Mouse (Mus musculus) heart, adult 2 months (tissue): ENCODE data around the gene Crybg1. TPM values are rescaled to one million over a fixed set of nuclear protein-coding genes. Genes with fewer than 3 reads are reported as not detected.

Source experiments
- DNase-seq, 2 experiments: peaks; one replicate each; pipeline ENCODE4 v3.0.0; 2021
- H3K27ac ChIP-seq: fragments of 200-600 bp; 2 replicates; pipeline ENCODE4 v1.8.1; 2022
- H3K27me3 ChIP-seq: fragments of 200-500 bp; 2 replicates; pipeline ENCODE4 v1.6.1; 2012; ENCODE audit warnings: mild to moderate bottlenecking, low read length, inconsistent platforms, mixed read lengths; ENCODE audit not compliant: control insufficient read depth, insufficient read depth
- H3K36me3 ChIP-seq: fragments of 200-500 bp; 2 replicates; pipeline ENCODE4 v1.6.1; 2012; ENCODE audit warnings: low read length, inconsistent platforms; ENCODE audit not compliant: control insufficient read depth, insufficient read depth
- H3K4me1 ChIP-seq: fragments of 200-500 bp; 2 replicates; pipeline ENCODE4 v1.6.1; 2011; ENCODE audit warnings: low read length; ENCODE audit not compliant: control insufficient read depth, insufficient read depth
- H3K4me3 ChIP-seq: fragments of 200-600 bp; 2 replicates; pipeline ENCODE4 v1.8.1; 2022
- H3K79me2 ChIP-seq: fragments of 200-500 bp; replicated peaks from 2 replicates; pipeline ENCODE4 v1.6.1; 2012; ENCODE audit warnings: mild to moderate bottlenecking, inconsistent platforms, low read length, moderate library complexity, mixed read lengths; ENCODE audit not compliant: control insufficient read depth, insufficient read depth
- H3K9ac ChIP-seq: fragments of 200-500 bp; 2 replicates; pipeline ENCODE4 v1.6.1; 2012; ENCODE audit warnings: low read depth, mild to moderate bottlenecking, control low read depth, inconsistent platforms, low read length, mixed read lengths
- CTCF ChIP-seq: fragments of 200-600 bp; IDR thresholded peaks from 2 replicates; pipeline ENCODE4 v1.8.1; 2022; ENCODE audit warnings: antibody characterized with exemption, mild to moderate bottlenecking, moderate library complexity
- EP300 ChIP-seq: fragments of 200-500 bp; IDR thresholded peaks from 2 replicates; pipeline ENCODE4 v1.6.1; 2011; ENCODE audit warnings: low read depth, low read length, control low read depth; ENCODE audit not compliant: insufficient read depth
- POLR2A ChIP-seq: fragments of 200-500 bp; IDR thresholded peaks from 2 replicates; pipeline ENCODE4 v1.6.1; 2011; ENCODE audit warnings: mild to moderate bottlenecking, low read depth, low read length, control low read depth; ENCODE audit not compliant: insufficient read depth
- WGBS: fragments of 180-500 bp; shearing (Covaris S2); methylation state at CpG from one replicate; pipeline ENCODE4 v1.1.7; 2018; 5-methylcytosine and 5-hydroxymethylcytosine counted together
- intact Hi-C: fragments of 180-260 bp; cut with DNase I; formaldehyde crosslinking; loops from one replicate; pipeline ENCODE4 v1.15.1; 2025
- polyA plus RNA-seq: library from polyadenylated mRNA; depleted of rRNA; stranded (reverse); fragments of >200 nt; gene quantifications from 2 replicates; pipeline ENCODE4 v1.2.3, GENCODE M21; 2012
- total RNA-seq, 2 experiments: library from RNA; stranded (reverse); gene quantifications; 2 replicates each; pipeline ENCODE4 v1.2.3; 2021

The Crybg1 gene
- total and polyA plus RNA-seq, 3 experiments = 1.1 to 2.9 (median 2.8) TPM

- no peak for DNase-seq
- TF ChIP-seq CTCF (no peak), EP300 (no peak), POLR2A (no peak)
- Histone ChIP-seq H3K4me3 (no peak overlapping the region), H3K4me1 (no peaks in the 10 kb centered on the region), H3K79me2 (no peaks in the 10 kb centered on the region), H3K36me3 (no peaks in the 10 kb centered on the region), H3K9ac (no peak overlapping the region), H3K27me3 (no peaks in the 10 kb centered on the region), H3K27ac (no peak overlapping the region)
- WGBS = 79% methylated on average over 13 of the region's 13 CpGs
- intact Hi-C loops = no loop called here
Measured at GRCm38 (mm10) chr10:44138137-44138855, 10.4 kb downstream of the Crybg1 start.

GRCm38 (mm10) chr10:44126047-44126446 is 22.6 kb downstream of the Crybg1 start:
- Histone ChIP-seq H3K4me1 (no peaks in the 10 kb centered on the region), H3K9ac (no peak overlapping the region), H3K4me3 (no peak overlapping the region), H3K27me3 (no peaks in the 10 kb centered on the region), H3K79me2 (no peaks in the 10 kb centered on the region), H3K27ac (no peak overlapping the region), H3K36me3 (no peaks in the 10 kb centered on the region)
- intact Hi-C loops = no loop called here
- 80% methylated on average over 5 of the region's 5 CpGs for WGBS
- no peak for DNase-seq
- TF ChIP-seq CTCF (no peak), EP300 (no peak), POLR2A (no peak)

- Histone ChIP-seq H3K4me1 (no peaks in the 10 kb centered on the region), H3K4me3 (no peak overlapping the region), H3K9ac (no peak overlapping the region), H3K79me2 (no peaks in the 10 kb centered on the region), H3K27me3 (no peaks in the 10 kb centered on the region), H3K27ac (no peak overlapping the region), H3K36me3 (no peaks in the 10 kb centered on the region)
- no peak for DNase-seq
- intact Hi-C loops = no loop called here
- TF ChIP-seq CTCF = no peak
- TF ChIP-seq POLR2A = no peak
- no peak for TF ChIP-seq EP300
- WGBS = 61% methylated on average over 6 of the region's 6 CpGs
Measured at GRCm38 (mm10) chr10:44124400-44124933, 24.2 kb downstream of the Crybg1 start.

- Histone ChIP-seq H3K27ac (no peak overlapping the region), H3K4me3 (no peak overlapping the region), H3K4me1 (no peaks in the 10 kb centered on the region), H3K79me2 (no peaks in the 10 kb centered on the region), H3K9ac (no peak overlapping the region), H3K36me3 (no peaks in the 10 kb centered on the region), H3K27me3 (no peaks in the 10 kb centered on the region)
- TF ChIP-seq CTCF (no peak), EP300 (no peak), POLR2A (no peak)
- DNase-seq = no peak
- WGBS = 34% methylated on average over 4 of the region's 4 CpGs
- intact Hi-C loops = no loop called here
Measured at GRCm38 (mm10) chr10:44118616-44119015, 30.0 kb downstream of the Crybg1 start.

GRCm38 (mm10) chr10:44116796-44117195 is 31.9 kb downstream of the Crybg1 start:
- H3K4me1 ChIP-seq = no peaks in the 10 kb centered on the region
- no peak overlapping the region for H3K9ac ChIP-seq
- intact Hi-C loops = no loop called here
- H3K27me3 ChIP-seq = no peaks in the 10 kb centered on the region
- 48% methylated on average over 5 of the region's 5 CpGs for WGBS
- no peaks in the 10 kb centered on the region for H3K36me3 ChIP-seq
- no peaks in the 10 kb centered on the region for H3K79me2 ChIP-seq
- no peak for DNase-seq
- no peak overlapping the region for H3K27ac ChIP-seq
- TF ChIP-seq CTCF (no peak), EP300 (no peak), POLR2A (no peak)
- no peak overlapping the region for H3K4me3 ChIP-seq

GRCm38 (mm10) chr10:44114611-44115010 is 34.0 kb downstream of the Crybg1 start:
- no peak overlapping the region for H3K9ac ChIP-seq
- H3K36me3 ChIP-seq = no peaks in the 10 kb centered on the region
- no peak for DNase-seq
- intact Hi-C loops = no loop called here
- no peak overlapping the region for H3K27ac ChIP-seq
- H3K4me1 ChIP-seq = no peaks in the 10 kb centered on the region
- no peaks in the 10 kb centered on the region for H3K27me3 ChIP-seq
- TF ChIP-seq POLR2A (no peak), CTCF (no peak), EP300 (no peak)
- 29% methylated on average over 4 of the region's 4 CpGs for WGBS
- no peak overlapping the region for H3K4me3 ChIP-seq
- H3K79me2 ChIP-seq = no peaks in the 10 kb centered on the region
